Mouse (Mus musculus): ENCODE measurements around the gene Fbf1.

Fbf1 gene

DNA sequence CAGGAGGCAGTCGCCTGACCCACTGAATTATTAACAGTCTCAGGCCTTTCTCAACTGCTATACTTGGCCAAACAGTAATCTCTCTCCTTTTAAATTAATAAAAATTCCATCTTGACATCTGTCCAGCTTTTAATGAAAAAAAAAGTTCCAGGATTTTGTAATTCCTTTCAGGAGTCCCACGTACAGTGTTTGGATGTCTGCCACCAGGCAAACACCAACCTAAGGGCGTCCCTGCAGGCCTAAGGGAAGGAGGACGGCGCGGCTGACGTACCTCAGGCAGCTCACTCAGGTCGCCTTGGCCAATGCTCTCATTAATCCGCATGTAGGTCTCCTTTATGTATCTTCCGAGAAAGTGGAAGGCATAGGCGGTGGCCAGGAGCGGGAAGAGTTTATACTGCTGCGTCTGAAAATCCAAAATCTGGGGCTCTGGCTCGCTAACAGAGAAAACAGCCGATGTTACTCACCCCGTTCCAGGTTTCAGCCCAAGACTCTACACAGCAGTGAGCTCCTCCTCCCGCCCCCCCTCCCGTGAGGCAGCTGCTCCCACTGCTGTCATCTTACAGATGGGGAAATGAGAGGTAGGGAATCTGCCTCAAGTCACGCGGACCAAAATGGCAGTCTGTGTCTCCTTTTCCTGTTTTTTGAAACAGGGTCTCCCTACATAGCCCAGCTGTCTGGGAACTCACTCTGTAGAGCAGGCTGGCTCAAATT is 10.6 kb upstream of the Fbf1 start:
- DNase-seq (ENCODE audit: low spot score): no peak

DNA sequence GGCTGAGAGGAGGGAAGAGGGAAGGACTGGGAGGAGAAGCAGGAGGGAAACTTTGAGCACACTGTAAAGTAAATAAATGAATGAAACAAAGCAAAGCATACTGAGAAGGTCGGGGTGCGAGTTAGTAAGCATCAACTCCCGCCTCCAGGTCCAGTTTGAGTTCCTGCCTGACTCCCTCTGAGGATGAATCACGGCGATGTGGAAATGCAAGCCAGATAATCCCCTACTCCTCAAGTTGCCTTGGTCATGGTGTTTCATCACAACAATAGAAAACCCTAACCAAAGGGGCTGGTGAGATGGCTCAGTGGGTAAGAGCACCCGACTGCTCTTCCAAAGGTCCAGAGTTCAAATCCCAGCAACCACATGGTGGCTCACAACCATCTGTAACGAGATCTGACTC is 8.0 kb upstream of the Fbf1 start:
- no peak for DNase-seq (ENCODE audit: low spot score)

DNA sequence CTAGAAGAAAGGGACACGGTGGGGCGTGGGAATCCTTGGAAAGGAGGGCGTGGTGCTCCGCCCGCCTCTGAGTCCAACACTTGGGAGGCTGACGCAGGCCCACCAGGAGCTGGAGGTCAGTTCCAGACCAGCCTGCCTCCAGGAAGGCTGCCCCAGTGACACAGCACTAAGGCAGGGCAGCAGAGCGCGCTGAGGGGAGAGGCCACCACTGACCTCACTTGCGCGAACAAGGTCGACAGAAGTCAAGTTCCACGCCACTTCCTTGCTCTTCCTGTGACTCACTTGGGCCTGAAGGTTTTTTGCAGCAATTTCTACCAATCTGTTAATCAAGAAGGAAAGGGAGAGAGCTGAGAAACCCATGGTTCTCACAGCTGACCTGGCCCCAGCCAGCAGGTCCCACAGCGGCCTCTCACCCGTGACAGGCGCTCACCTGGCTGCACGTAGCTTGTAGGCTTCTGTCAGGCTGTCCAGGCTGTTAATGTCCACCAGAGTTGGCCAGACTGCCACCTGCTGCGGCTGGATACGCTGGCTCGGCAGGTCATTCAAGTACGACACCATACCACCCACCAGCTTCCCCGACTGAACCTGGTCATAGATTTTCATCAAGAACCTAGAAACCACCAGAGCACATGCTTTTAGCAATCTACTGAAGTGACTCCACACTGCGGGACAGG is 6.9 kb upstream of the Fbf1 start:
- no peak for DNase-seq (ENCODE audit: low spot score)

DNA sequence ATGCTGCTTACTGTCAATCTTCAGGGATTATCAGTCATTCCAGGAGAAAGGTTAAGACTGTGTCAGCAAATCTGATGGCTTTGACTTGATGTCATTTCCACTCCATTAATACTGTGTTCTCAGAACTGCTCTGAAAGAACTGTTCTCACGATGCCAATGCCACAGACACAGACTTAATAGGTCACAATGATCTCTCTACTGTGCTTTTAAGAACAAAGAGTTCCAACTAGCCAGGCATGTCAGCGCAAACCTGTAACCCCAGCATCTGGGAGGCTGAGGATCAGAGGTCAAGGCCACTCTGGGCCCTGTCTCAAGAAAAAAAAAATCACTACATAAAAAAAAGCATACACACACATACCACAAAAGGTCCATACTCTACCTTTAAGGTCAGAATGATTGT is 4.0 kb upstream of the Fbf1 start:
- DNase-seq (ENCODE audit: low spot score): no peak

DNA sequence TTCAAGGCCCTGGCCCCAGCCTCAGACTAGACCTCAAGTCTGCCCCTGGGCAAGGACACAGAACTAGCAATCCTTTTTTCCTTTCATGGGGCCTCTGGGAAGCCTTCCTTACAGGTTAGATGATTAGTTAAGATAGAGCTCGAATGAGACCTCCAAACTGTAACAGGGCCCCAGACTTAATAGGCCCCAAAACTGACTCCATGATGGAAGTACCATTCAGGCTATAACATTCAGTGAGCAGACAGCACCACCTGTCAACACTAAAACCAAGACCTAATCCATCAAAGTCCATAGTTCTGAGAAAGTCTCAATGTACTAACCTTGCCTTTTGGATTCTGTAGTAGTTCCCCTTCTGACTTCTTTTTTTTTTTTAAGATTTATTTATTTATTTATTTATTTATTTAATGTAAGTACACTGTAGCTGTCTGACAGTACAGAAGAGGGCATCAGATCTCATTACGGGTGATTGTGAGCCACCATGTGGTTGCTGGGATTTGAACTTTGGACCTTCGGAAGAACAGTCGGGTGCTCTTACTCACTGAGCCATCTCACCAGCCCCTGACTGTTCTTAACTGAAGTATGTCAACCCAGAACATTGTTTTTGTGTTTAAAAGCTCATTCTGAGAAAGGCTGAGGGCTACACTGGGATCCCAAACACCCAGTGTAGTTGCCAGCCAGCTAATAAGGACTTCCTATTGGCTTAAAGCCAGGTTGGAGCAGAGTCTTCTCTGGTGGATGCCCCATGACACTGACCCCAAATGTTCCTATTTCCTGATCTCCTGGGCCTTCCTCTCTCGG is 2.2 kb upstream of the Fbf1 start:
- peak; percentile 51 for DNase-seq (ENCODE audit: low spot score)

DNA sequence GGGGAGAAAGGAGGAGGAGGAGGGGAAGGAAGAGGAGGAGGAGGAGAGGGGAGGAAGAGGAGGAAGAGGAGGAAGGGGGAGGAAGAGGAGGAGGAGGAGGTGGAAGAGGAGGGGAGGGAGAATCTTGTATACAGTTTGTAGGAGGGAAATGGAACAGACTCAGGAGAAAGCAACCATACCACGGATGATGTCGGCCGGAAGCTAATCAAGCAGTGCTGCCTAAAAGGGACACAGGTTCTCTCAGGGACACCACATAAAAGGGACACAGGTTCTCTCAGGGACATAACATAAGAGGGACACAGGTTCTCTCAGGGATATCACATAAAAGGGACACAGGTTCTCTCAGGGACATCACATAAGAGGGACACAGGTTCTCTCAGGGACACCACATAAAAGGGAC is 1.2 kb upstream of the Fbf1 start:
- DNase-seq (ENCODE audit: low spot score): no peak

DNA sequence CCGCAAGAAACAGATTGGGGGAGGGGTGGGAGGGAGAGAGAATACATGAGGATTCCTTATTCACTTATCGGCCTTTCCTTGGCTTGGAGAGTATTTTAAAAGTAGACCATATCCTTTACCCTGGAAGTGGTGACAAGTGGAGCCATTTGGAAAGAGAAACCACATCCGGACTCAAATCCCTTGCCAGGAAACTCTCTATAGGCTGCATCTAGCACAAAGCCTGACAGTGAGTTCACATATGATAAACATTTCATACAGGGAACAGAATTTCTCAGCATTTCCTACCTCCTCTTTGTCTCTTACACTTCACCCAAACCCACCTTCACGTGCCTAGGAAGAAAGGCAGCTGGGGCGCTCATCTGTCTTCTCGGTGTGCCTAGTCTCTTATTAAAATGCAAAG is 734 bp downstream of the Fbf1 start:
- DNase-seq (ENCODE audit: low spot score): peak; percentile 65

DNA sequence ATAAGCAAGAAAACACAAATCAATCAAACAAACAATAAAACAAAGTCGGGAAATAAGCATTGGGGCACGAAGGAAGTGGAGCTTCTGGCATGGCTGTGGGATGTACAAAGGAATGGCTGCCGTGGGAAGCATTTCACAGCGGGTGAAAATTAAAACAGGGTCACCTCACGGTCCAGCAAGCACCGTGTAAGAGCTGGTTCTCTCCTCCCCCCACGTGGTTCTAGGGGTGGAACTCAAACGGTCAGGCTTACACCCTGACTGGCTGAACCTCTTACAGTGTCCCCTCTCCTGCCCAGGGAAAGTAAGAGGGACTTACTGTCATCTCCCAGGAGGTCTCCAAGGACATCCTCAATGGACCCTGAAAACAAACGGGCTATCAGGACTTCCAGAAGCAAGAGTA is 5.0 kb downstream of the Fbf1 start:
- DNase-seq (ENCODE audit: low spot score): no peak

DNA sequence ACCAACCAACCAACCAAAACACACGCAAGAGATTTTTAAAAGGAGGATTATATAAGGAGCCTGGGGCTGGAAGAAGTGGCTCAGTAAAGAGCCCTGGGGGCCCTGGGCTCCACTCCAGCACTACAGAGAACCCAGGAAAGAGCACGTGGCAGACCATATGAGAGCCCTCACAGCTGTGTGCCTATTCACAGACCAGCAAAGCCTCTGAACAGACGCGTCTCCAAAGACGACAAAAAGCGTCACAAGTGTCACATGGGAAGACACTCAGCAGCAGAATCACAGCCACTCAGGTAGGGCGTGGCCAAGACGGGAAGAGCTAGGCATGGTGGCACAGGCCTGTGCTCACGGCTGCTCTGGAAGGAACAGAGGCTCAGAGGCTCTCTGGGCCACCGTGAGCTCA is 5.8 kb downstream of the Fbf1 start:
- DNase-seq (ENCODE audit: low spot score): no peak

DNA sequence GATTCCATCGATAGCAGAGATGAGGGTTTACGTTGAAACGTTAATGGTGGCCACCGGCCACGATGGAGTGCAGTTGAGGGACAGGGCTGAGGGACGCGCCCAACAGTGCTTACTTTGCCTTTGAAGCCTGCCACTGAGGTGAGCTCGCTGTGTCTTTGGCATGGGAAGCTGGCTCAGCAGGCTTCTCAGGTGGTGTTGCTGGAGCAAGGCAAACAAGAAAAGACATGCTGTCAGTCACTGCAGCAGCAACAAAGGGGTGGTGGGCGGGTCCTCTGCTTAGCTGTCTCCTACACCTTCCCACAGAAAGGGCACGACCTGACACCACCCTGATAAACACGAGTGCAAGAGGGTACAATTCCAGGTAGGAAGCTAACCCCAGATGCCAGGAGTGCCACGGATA is 6.7 kb downstream of the Fbf1 start:
- no peak for DNase-seq (ENCODE audit: low spot score)

DNA sequence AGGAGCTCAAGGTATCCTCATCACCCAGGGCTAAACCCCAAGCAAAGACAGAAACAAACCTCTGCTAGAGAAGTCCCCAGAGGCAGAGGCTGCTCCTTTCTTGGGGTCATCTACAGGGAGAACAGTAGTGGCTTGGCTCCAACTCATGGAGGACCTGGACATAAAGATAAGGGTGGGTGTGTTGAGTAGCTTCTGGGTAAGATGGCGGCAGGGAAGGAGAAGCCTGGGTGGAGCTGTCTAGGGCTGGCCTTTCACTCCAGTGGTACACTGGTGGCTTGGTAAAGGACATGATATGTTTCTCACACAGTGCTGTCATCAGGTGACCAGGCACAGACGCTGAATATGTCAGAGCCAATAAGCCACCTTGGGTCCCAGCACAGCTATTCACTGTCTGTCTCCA is 17.0 kb downstream of the Fbf1 start:
- no peak for DNase-seq (ENCODE audit: low spot score)

DNA sequence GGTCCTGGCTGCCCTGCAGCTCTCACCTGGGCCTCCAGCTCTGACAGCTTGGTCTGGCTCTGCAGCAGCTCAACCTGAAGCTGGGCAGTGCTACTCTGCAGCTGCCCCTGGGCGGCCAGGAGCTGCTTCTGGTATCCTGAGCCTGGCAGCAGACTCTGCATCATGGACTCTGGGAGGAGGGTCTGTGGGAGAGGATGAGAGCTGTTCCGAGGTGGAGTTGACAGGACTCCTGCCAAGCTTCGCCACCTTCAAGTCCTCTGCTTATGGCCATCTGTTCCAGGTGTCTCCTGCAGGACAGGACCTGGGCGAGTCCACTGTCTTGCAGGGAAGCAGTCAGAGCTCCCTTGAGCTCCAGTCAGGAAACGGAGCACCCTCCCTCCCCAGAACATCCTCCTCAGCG is 18.6 kb downstream of the Fbf1 start:
- DNase-seq (ENCODE audit: low spot score): no peak

DNA sequence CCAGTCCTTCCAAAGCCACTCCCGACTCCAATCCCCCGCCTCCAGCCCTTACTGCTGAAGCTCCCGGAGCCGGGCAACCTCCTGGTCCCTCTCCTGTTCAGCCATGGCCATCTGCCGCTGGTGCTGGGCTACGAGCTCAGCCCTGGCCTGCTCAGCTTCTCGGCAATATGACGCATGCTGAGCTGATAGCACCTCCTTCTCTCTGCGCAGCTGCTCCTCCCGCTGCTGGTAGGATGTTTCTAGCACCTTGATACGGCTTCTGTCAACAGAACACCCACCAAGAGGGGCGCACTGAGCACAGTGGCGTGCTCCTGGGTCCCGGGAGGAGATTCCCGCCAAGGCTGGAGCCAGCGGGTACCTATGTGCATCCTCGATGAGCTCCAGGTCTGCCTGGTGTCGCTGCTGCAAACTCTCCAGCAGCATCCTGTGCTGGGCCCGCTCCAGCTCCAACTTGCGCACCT is 19.2 kb downstream of the Fbf1 start:
- no peak for DNase-seq (ENCODE audit: low spot score)

DNA sequence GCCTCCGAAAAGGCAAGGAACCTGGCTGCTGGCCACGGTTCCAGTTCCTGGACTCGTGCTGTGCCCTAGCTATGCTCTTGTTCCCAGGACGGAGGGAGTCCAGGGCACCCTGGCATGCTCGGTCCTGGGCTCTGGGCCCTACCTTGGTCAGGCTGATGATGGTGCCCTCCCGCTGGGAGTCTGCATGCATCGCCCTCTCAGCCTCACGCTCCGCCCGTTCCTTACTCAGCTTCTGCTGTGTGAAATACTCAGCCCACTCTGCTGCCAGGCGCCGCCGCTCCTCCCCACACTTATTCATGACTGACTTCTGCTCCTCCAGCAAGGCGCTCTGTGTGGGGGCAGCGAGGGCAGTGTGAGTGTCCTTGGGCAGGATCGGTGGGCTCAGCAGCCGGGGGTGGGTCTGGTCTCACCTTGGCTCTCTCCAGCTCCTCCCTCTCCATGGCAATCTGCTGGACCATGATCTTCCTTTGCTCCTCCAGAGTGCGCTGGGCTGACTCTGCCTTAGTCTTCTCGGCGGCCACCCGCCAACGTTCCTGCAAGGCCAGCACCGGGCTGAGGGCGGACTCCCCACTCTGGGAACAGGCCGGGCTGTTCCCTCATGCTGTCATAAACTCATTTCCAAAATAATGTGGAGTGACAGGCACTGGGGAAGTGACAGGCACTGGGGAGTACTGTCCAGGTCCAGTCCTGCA is 21.5 kb downstream of the Fbf1 start:
- DNase-seq (ENCODE audit: low spot score): no peak

DNA sequence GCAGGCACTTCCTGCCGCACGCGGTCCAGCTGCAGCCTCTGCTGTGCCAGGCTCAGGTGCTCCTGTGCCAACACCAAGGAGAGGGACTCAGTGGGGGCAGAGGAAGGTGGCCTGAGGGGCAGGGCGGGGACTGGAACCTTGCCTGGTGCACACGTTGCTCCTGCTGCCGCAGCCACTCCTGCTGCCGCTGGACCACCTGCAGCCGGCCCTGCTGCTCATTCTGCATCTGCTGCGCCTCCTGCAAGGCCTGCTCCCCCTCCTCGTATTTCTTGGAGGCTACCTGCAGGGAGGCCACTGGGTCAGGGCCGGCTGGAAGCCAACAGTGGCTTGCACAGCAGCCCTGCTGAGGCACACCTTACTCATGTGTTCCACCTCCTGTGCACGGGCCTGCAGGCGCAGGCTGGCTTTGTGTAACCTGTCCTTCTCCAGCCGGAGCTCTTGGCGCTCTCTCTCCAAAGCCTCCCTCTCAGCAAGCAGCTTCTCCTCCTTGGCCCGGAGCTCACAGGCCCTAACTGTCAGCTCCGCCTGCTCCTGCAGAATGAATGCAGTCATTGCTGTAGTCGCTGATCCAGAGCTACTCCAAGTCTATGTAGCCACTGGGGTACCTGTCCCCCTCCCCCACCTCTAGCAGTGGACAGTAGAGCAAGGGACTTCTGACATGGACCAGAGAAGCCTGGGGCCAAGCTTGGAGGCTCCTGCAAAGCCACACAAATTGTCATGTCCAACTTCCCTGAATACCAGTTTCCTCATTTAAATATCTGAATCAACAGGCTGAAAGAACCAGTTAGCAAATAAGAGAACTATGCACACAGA is 22.3 kb downstream of the Fbf1 start:
- DNase-seq (ENCODE audit: low spot score): no peak

DNA sequence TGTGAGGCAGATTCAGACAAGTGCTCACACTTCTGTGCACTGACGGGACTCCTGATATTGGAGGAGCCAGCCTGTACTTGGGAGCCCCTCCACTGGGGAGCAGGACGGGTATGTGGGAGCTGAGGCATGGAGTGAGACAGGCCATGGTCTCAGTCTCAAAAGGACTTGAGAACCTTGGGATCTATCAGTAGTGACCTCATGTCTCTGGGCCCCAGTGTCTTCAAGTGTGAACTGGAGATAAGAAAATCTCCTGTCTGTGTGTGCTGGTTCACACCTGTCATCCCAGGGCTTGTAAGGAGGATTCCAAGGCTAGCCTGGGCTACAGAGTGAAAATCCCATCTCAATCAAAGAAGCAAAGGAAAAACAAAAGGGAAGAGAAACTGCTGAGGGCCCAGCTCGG is 24.5 kb downstream of the Fbf1 start:
- no peak for DNase-seq (ENCODE audit: low spot score)

DNA sequence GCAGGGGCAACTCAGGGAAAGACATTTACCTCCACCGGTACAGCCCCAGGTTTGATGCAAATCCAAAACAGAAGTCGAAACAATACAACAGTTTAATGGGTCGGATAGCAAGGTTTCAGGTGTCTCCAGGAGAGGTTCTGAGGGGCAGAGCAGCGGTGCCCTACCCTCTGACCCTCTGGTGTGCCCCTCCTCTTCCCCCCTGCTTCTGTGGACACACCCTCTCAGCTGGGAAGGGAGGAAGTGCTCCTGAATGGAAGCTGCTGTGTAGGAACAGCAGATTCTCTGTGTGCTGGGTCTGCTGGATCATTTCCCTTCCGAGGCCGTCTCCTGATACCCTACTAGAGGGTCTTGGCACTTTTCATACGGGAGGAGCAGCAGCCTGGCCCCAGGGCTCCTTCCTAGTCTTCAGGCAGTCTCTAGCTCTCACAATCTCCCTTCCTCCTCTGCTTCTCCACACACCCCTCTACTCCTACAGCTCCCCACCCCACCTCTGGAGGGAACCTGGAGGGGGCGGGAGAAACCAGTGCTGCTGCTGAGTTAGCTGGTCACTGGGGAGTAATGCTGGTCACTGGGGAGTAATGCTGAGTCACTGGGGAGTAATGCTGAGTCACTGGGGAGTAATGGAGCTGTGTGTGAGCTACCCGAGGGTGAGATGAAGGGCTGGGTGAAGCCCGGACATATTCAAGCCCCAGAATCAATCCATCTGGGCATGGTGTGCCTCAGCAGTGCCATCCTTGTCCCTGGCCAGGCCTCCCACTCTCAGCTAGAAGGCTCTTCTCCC is 25.6 kb downstream of the Fbf1 start:
- no peak for DNase-seq (ENCODE audit: low spot score)

DNA sequence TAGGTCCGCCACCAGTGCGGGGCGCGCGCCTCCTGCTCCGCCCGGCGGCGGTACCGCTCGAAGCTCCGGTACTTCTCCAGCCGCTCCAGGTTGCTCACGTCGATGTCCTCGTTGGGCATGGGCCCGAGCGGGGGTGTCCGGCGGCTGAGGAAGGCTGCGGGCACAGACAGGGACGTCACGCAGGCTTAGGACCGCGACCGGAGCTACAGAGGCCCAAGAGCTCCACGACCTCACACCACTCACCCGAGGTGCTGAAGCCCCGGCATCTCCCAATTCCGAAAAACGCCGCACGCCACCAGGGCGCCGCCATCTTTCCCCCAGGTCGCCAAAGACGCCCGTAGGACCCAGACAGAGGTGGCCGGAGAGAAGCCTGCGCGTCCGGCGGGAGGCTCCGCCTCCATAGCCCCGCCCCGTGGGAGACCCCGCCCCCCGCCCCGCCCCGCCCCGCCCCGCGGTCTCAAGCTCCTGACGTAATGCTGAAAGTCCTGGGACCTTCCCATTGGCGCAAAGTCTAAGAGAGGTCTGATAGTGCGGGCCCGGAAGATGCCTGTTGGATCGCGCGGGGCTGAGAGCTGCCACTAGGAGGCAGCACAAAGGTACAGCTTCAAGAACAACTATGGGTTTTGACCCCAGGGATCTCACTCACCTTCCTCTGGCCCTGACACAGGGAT is 29.4 kb downstream of the Fbf1 start, which contains the start of gene Mrpl38:
Gene Mrpl38 (minus strand): TSS at position 401 of the 671 bp plus-strand sequence.
- DNase-seq (ENCODE audit: low spot score): peak; percentile 96

DNA sequence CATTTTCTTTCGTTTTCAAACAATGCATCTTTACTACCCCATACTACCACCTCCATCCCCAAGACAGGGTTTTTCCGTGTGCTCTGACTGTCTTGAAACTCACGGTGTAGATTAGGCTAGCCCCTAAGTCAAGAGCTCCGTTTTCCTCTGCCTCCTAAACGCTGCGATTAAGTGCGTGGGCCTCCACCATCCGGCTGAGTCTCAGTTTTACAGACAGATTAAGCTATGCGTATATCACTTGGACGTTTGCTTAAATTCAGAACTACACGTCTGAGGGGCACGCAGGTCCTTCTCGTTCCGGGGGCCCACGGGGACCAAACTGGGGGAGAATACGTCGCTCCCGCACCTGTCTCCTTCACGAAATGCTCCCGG is 29.9 kb downstream of the Fbf1 start:
- DNase-seq (ENCODE audit: low spot score): no peak

DNA sequence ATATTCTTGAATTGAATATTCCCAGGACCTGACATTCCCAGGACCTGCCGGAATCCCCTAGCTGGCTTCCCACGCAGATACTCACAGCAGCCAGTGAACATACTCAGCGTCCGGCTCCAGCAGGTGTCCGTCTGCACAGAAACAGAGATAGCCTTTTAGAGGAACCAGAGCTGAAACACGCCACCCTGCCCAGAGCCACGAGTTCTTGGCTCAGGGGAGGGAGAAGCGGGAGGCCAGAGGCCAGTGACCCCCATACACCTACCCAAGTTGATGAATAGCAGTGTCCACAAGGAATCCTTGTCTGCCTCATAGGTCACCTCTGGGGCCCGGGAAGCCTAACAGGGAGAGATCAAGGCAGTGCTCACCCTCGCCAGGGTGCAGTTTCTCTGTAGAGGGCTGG is 33.8 kb downstream of the Fbf1 start:
- no peak for DNase-seq (ENCODE audit: low spot score)
